Mouse (Mus musculus) lung, postnatal 0 days (tissue): ENCODE measurements around the gene Olfr1369-ps1. TPM values are rescaled to one million over a fixed set of nuclear protein-coding genes. Genes with fewer than 3 reads are reported as not detected.

Experiments used
- ATAC-seq: fragments of 200-750 bp; cut with Nextera tagmentation; 2 replicates; pipeline ENCODE4 v1.8.0; 2017; ENCODE audit warnings: moderate library complexity
- DNase-seq: peaks from one replicate; pipeline ENCODE4 v3.0.0-alpha.2; 2016; ENCODE audit warnings: low spot score
- H3K27ac ChIP-seq: fragments of 300-500 bp; sonication (generic); 2 replicates; pipeline ENCODE4 v1.5.1; 2014; ENCODE audit warnings: antibody characterized with exemption, mild to moderate bottlenecking, low read length, mixed read lengths
- H3K27me3 ChIP-seq: fragments of 300-500 bp; sonication (generic); replicated peaks from 2 replicates; pipeline ENCODE4 v1.6.1; 2014; ENCODE audit warnings: low read length, mixed read lengths; ENCODE audit not compliant: insufficient read depth
- H3K36me3 ChIP-seq: fragments of 300-500 bp; sonication (generic); 2 replicates; pipeline ENCODE4 v1.6.1; 2014; ENCODE audit warnings: low read length, mixed read lengths; ENCODE audit not compliant: insufficient read depth
- H3K4me1 ChIP-seq: fragments of 300-500 bp; sonication (generic); 2 replicates; pipeline ENCODE4 v1.6.1; 2014; ENCODE audit warnings: antibody characterized with exemption, low read depth, low read length, mixed read lengths; ENCODE audit not compliant: insufficient read depth
- H3K4me2 ChIP-seq: fragments of 300-500 bp; sonication (generic); replicated peaks from 2 replicates; pipeline ENCODE4 v1.6.1; 2014; ENCODE audit warnings: low read depth, mild to moderate bottlenecking, low read length, moderate library complexity, mixed read lengths
- H3K4me3 ChIP-seq: fragments of 300-500 bp; sonication (generic); 2 replicates; pipeline ENCODE4 v1.5.1; 2014; ENCODE audit warnings: low read depth, low read length
- H3K9ac ChIP-seq: fragments of 300-500 bp; sonication (generic); replicated peaks from 2 replicates; pipeline ENCODE4 v1.6.1; 2014; ENCODE audit warnings: low read depth, mild to moderate bottlenecking
- H3K9me3 ChIP-seq: fragments of 300-500 bp; sonication (generic); 2 replicates; pipeline ENCODE4 v1.6.1; 2016; ENCODE audit warnings: low read length, mixed read lengths
- CTCF ChIP-seq: IDR thresholded peaks from 2 replicates; pipeline ENCODE4 v1.5.1; 2016; ENCODE audit warnings: antibody characterized with exemption, mild to moderate bottlenecking
- EP300 ChIP-seq: IDR thresholded peaks from 2 replicates; pipeline ENCODE4 v1.6.1; 2016; ENCODE audit warnings: antibody characterized with exemption, mild to moderate bottlenecking, control low read depth
- WGBS: fragments of 180-500 bp; shearing (Covaris S2); extraction: QIAGEN DNeasy Blood & Tissue Kit; methylation state at CpG from one replicate; pipeline ENCODE4 v1.1.7; 2014; 5-methylcytosine and 5-hydroxymethylcytosine counted together
- polyA plus RNA-seq: library from polyadenylated mRNA; unstranded; fragments of >200 nt; fragmentation: Nextera tagmentation; extraction: Ambion mirVana; gene quantifications from 2 replicates; pipeline ENCODE4 v1.2.1, GENCODE M21; 2015

The Olfr1369-ps1 gene
- polyA plus RNA-seq, 1 experiment from 2014 or later, result not detected

DNA sequence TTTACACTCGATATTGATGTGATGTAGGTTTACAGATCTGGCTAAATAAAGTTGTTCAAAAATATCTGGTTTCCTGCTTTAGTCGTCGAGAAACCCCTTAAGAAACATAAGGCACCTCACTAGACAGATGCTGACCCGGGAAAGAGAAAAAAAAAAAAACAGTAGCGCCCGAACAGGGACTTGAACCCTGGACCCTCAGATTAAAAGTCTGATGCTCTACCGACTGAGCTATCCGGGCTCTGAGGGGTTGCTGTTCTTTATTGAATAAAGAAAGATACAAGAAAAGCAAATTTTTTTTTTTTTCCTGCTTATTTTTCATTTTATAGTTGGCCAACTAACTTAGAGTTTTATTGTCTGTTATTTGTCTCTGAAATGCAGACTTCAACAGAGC lies 56.6 kb downstream of the Olfr1369-ps1 start:
- DNase-seq, result peak; percentile 48
- Histone ChIP-seq H3K4me2 (peak overlapping the region; percentile 79), H3K9ac (peak overlapping the region; percentile 44; the same call in 1 of the 2 replicates), H3K9me3 (no peaks in the 10 kb centered on the region), H3K4me3 (peak overlapping the region; percentile 53), H3K36me3 (no peaks in the 10 kb centered on the region), H3K27me3 (no peaks in the 10 kb centered on the region), H3K27ac (no peak overlapping the region), H3K4me1 (0 out of 2 replicates have a peak, but pooled peaks cover 3% of the 10 kb centered on the region)
- peak; percentile 43; the same call in 1 of the 2 replicates for ATAC-seq
- WGBS, result 1% methylated on average over 8 of the region's 8 CpGs
- TF ChIP-seq EP300, result no peak
- TF ChIP-seq CTCF, result no peak

GRCm38 (mm10) chr13:21168371-21169011 lies 57.2 kb downstream of the Olfr1369-ps1 start:
- ATAC-seq (no peak), DNase-seq (peak; percentile 52)
- Histone ChIP-seq H3K4me2 (peak overlapping the region; percentile 79), H3K4me1 (0 out of 2 replicates have a peak, but pooled peaks cover 3% of the 10 kb centered on the region), H3K27ac (peak overlapping the region; percentile 52; the same call in 1 of the 2 replicates), H3K9me3 (no peaks in the 10 kb centered on the region), H3K36me3 (no peaks in the 10 kb centered on the region), H3K4me3 (peak overlapping the region; percentile 53), H3K9ac (peak overlapping the region; percentile 44), H3K27me3 (no peaks in the 10 kb centered on the region)
- WGBS, result 1% methylated on average over 16 of the region's 16 CpGs
- no peak for TF ChIP-seq EP300
- no peak for TF ChIP-seq CTCF

Other genes with a start within 250 kb of the Olfr1369-ps1 start
- gene Olfr1370, start 36.5 kb upstream of the Olfr1369-ps1 start, polyA plus RNA-seq, result not detected in 2 replicates
- not detected in 2 replicates for gene Olfr263, start 18.2 kb downstream of the Olfr1369-ps1 start, polyA plus RNA-seq
- gene Olfr1368, start 34.4 kb downstream of the Olfr1369-ps1 start, polyA plus RNA-seq, result not detected in 2 replicates
- 61.2 and 63.3 TPM in 2 replicates for gene Trim27, start 68.0 kb downstream of the Olfr1369-ps1 start, polyA plus RNA-seq
- gene Gpx5, start 181.2 kb downstream of the Olfr1369-ps1 start, polyA plus RNA-seq, result not detected in 2 replicates
- gene Gpx6, start 200.6 kb downstream of the Olfr1369-ps1 start, polyA plus RNA-seq, result 0.21 and 0.27 TPM in 2 replicates
- not detected in 2 replicates for gene Olfr1367, start 235.4 kb downstream of the Olfr1369-ps1 start, polyA plus RNA-seq